Mouse (Mus musculus) urinary bladder, postnatal 25 days (tissue): ENCODE data around the gene Fads6.

Experiments used
- DNase-seq: peaks from one replicate; pipeline ENCODE4 v3.0.0; 2022; ENCODE audit warnings: low spot score

Gene Fads6

DNA sequence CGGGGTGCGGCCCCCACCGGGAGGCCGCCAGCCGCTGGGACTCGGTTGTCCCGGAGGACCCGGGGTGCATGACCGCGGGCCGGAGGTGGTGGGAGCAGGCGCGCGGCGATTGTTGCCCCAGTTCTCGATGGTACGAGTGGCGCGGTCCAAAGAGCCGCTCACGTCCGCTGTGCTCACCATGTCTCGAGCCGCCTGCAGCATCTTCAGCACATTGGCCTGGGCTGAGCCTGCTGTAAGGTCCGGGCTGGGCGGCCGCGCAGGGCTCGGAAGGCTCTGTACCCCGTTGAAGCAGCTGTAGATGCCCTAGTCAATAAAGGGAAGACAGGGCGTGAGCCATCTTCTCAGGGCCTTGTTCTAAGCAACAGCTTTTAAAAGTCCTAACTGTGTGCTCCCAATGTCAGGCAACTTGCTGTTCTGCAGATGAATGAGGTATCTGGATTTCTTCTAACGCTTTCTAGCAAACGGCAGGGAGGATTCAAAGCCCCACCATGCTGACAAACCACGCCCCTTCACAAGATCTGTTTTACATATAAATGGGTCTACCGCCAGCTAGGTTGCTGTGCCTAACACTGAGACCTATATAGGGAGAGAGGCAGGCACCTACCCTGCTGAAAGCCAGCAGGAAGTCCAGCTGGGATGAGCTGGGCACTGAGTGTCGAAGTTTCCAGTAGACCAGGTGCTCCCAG, 46.9 kb downstream of the Fads6 start:
- no peak for DNase-seq

- no peak for DNase-seq
These were observed 47.6 kb downstream of the Fads6 start for GRCm38 (mm10) chr11:115249721-115250404.

- DNase-seq: no peak
These were observed 49.5 kb downstream of the Fads6 start for GRCm38 (mm10) chr11:115247945-115248344.

- DNase-seq: no peak
These were observed 50.2 kb downstream of the Fads6 start for GRCm38 (mm10) chr11:115247240-115247639.

DNA sequence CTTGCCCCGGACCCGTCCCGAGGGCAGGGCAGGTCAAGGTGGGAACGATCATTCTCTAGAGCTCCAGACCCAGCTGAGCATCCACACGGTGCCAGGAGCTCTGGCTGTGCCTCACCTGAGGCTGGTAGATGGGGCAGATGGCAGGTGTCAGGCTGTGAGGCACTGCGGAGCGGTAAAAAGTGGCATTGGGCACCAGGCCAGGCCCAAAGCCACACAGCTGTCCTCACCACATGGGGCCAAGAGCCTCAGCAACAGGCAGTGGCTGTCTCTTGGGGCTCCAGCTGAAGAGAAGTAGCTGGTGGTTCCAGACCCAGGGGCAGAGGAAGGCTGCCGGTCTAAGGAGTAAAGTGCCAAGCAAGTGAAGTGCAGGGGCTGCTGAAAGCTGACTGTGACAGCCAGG, 51.1 kb downstream of the Fads6 start:
- no peak for DNase-seq

DNA sequence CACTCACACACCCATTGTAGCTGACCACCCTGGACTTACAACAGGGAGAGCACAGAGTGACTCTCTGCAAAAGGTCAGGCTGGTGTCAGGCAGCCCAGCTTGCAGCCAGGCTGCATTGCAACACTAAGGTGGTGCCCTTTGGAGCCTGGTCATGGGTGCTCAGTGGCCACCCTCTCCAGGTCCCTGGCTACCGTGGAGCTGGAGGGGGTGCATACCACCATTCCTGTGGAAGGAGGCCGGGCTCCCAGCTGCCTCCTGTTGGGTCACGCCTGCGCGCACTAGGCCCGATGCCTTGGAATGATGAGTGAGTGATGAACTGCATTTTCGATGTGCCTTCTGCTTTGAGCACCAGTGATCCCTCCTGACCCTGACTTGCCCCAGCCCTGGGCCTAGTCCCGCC, 52.6 kb downstream of the Fads6 start:
- no peak for DNase-seq

DNA sequence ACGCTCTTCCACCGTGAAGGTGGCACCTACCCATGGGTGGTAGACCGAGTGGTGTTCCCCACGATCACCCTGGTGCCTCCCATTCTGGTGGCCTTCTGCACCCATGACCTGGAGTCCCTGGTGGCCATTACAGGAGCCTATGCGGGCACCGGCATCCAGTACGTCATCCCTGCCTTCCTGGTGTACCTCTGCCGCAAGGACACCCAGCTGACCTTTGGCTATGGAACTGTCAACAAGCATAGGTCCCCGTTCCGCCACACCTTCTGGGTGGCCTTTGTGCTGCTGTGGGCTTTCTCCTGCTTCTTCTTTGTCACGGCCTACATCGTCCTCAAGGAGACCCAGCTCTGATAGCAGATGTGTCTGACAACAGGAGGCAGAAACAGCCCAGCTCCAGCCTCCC, 53.7 kb downstream of the Fads6 start:
- DNase-seq: no peak

- DNase-seq: no peak
These were observed 54.7 kb downstream of the Fads6 start for GRCm38 (mm10) chr11:115242746-115243145.

GRCm38 (mm10) chr11:115241402-115241801, 56.1 kb downstream of the Fads6 start:
- DNase-seq: no peak

- DNase-seq: no peak
These were observed 60.9 kb downstream of the Fads6 start for GRCm38 (mm10) chr11:115236570-115236969.

GRCm38 (mm10) chr11:115234320-115235044, 63.0 kb downstream of the Fads6 start:
- no peak for DNase-seq

DNA sequence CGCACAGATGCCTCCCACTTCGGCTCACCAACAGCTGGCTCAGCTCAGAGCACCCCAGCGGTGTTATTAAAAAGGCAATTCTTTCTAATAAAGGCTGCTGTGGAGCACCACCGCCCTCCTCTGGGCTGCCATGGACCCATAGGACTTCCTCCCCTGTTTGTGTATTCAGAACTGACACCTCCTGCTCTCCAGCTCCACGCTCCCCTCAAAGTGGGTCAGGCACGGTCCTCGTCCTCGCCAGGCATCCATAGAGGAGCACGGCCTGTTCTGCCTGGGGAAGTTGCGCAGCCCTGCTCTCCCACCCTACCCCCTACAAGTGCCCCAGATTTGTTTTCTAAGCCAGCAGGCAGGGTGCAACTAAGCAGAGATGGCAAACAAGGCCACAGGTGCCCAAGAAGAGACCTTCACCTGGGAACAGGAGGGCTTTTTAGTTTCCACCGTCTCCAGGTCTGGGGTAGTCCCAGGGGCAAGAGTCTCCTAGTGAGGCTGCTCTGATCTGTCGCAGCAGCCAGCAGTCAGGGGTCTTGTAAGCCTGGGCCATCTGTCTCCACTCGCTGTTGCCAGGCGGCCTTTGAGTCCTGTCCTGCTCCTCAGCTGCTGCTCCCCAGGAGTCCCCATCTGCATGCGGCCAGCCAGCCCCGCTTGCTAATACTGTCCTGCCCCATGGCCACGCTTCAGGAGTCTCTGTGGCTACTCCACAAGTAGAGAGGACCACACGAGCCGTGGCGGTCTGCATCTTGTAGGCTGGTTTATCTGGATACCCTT, 63.8 kb downstream of the Fads6 start:
- DNase-seq: no peak

DNA sequence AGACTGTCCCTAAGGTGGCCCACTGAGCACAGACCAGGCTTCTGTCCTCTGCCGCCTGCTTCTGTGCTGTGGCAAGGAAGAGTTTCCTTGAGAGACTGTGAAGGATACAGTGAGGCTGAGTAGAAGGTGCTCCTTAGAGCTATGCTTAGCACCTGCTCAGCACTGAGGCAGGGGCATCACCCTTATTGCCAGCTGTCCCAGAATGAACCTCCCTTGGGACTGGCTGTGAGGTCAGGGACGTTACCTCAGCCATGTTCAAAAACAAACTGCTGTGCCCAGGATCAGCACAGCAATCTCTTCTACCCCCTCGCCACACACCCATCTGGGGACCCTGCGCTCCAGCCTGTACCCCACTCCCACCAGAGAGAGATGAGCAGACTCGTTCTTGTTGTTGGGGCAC, 64.6 kb downstream of the Fads6 start:
- DNase-seq: no peak

DNA sequence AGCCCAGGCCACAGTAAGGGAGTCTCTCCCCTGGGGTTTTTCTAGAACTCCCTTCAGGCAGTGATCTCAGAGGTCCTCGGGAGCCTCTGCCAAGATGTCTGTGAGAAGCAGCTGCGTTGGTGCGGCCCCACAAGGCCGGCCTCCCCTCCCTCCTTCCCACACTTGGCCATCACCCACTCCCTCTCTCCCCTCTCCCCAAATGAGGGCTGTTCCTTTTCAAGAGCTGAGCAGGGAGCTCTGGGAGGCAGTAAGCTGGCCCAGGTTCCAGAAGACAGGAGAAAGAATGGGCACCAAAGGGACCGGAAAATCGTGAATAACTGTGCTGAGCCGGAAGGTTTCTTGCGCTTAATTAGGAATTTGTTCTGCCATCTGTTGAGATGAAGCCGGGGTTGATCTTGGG, 65.5 kb downstream of the Fads6 start:
- DNase-seq: no peak

- no peak for DNase-seq
These were observed 66.1 kb downstream of the Fads6 start for GRCm38 (mm10) chr11:115231168-115231915.
